Mouse (Mus musculus) MEL (cell line): ENCODE measurements around the gene Mtrr. TPM values are rescaled to one million over a fixed set of nuclear protein-coding genes. Genes with fewer than 3 reads are reported as not detected.

Source experiments
- DNase-seq: peaks from one replicate; pipeline ENCODE4 v3.0.0; 2011; ENCODE audit warnings: low read depth, low spot score
- H3K27ac ChIP-seq: 2 replicates; pipeline ENCODE4 v1.5.1; 2012; ENCODE audit warnings: low read depth, mild to moderate bottlenecking, control low read depth, low read length, moderate library complexity; ENCODE audit not compliant: control insufficient read depth
- H3K27me3 ChIP-seq, 2 experiments: fragments of 150-350 bp in 1 of 2; sonication (generic) in 1 of 2; 2 replicates each; pipeline ENCODE4 v1.6.1; 2012; ENCODE audit warnings: low read length in 2 of 2, mild to moderate bottlenecking in 2 of 2, improper control_type of control experiment in 1 of 2, moderate library complexity in 1 of 2; ENCODE audit not compliant: insufficient read depth in 2 of 2, control insufficient read depth in 1 of 2
- H3K36me3 ChIP-seq, 2 experiments: 2 replicates each; pipeline ENCODE4 v1.6.1; 2012 to 2014; ENCODE audit warnings: low read length in 2 of 2, improper control_type of control experiment in 1 of 2, inconsistent platforms in 1 of 2, mild to moderate bottlenecking in 1 of 2; ENCODE audit not compliant: insufficient read depth in 2 of 2, control insufficient read depth in 1 of 2
- H3K4me1 ChIP-seq, 2 experiments: fragments of 150-350 bp in 1 of 2; sonication (generic) in 1 of 2; 2 replicates each; pipeline ENCODE4 v1.6.1; 2012; ENCODE audit warnings: low read length in 2 of 2, improper control_type of control experiment in 1 of 2, mild to moderate bottlenecking in 1 of 2; ENCODE audit not compliant: insufficient read depth in 2 of 2, control insufficient read depth in 1 of 2
- H3K4me3 ChIP-seq, 2 experiments: fragments of 150-350 bp in 1 of 2; sonication (generic) in 1 of 2; 2 replicates each; pipeline ENCODE4 v1.5.1; 2012; ENCODE audit warnings: low read depth in 2 of 2, low read length in 2 of 2, mild to moderate bottlenecking in 2 of 2, moderate library complexity in 2 of 2, control low read depth in 1 of 2, improper control_type of control experiment in 1 of 2; ENCODE audit not compliant: control insufficient read depth in 1 of 2, insufficient read depth in 1 of 2
- H3K79me2 ChIP-seq: 2 replicates; pipeline ENCODE4 v1.6.1; 2012; ENCODE audit warnings: mild to moderate bottlenecking, low read length, moderate library complexity; ENCODE audit not compliant: control insufficient read depth, poor library complexity, insufficient read depth
- H3K9ac ChIP-seq: 2 replicates; pipeline ENCODE4 v1.6.1; 2012; ENCODE audit warnings: low read depth, mild to moderate bottlenecking, control low read depth, low read length, moderate library complexity; ENCODE audit not compliant: control insufficient read depth, poor library complexity, severe bottlenecking
- H3K9me3 ChIP-seq: fragments of 150-350 bp; sonication (generic); replicated peaks from 2 replicates; pipeline ENCODE4 v1.6.1; 2012; ENCODE audit warnings: mild to moderate bottlenecking, low read length, improper control_type of control experiment, moderate library complexity; ENCODE audit not compliant: insufficient read depth
- BHLHE40 ChIP-seq: IDR thresholded peaks from 2 replicates; pipeline ENCODE4 v1.6.1; 2012; ENCODE audit warnings: low read depth, mild to moderate bottlenecking, inconsistent platforms, low read length, improper control_type of control experiment, borderline replicate concordance
- E2F4 ChIP-seq: IDR thresholded peaks from 2 replicates; pipeline ENCODE4 v1.6.1; 2011; ENCODE audit warnings: low read depth, low read length, improper control_type of control experiment, borderline replicate concordance
- ELF1 ChIP-seq: IDR thresholded peaks from 2 replicates; pipeline ENCODE4 v1.6.1; 2014; ENCODE audit warnings: low read depth, mild to moderate bottlenecking, inconsistent platforms, low read length, improper control_type of control experiment, moderate library complexity
- EP300 ChIP-seq, 2 experiments: IDR thresholded peaks; 2 replicates each; pipeline ENCODE4 v1.6.1; 2011; ENCODE audit warnings: improper control_type of control experiment in 2 of 2, low read length in 2 of 2, low read depth in 1 of 2, mild to moderate bottlenecking in 1 of 2
- ETS1 ChIP-seq: IDR thresholded peaks from 2 replicates; pipeline ENCODE4 v1.6.1; 2012; ENCODE audit warnings: low read depth, mild to moderate bottlenecking, inconsistent platforms, low read length, improper control_type of control experiment, moderate library complexity
- GABPA ChIP-seq: IDR thresholded peaks from 2 replicates; pipeline ENCODE4 v1.6.1; 2012; ENCODE audit warnings: low read depth, mild to moderate bottlenecking, inconsistent platforms, low read length, improper control_type of control experiment, moderate library complexity
- GATA1 ChIP-seq: IDR thresholded peaks from 2 replicates; pipeline ENCODE4 v1.6.1; 2011; ENCODE audit warnings: low read depth, low read length, improper control_type of control experiment
- JUND ChIP-seq: IDR thresholded peaks from 2 replicates; pipeline ENCODE4 v1.6.1; 2011; ENCODE audit warnings: low read depth, mild to moderate bottlenecking, improper control_type of control experiment, low read length
- MAX ChIP-seq: IDR thresholded peaks from 2 replicates; pipeline ENCODE4 v1.6.1; 2011; ENCODE audit warnings: low read length, improper control_type of control experiment
- MEF2A ChIP-seq: IDR thresholded peaks from 2 replicates; pipeline ENCODE4 v1.6.1; 2014; ENCODE audit warnings: low read depth, mild to moderate bottlenecking, inconsistent platforms, low read length, improper control_type of control experiment; ENCODE audit not compliant: poor library complexity, insufficient replicate concordance, severe bottlenecking; ENCODE audit errors: extremely low read depth
- MXI1 ChIP-seq: IDR thresholded peaks from 2 replicates; pipeline ENCODE4 v1.6.1; 2011; ENCODE audit warnings: mild to moderate bottlenecking, low read depth, low read length, improper control_type of control experiment
- MYB ChIP-seq: IDR thresholded peaks from 2 replicates; pipeline ENCODE4 v1.6.1; 2011; ENCODE audit warnings: mild to moderate bottlenecking, low read depth, low read length, improper control_type of control experiment
- POLR2AphosphoS2 ChIP-seq: IDR thresholded peaks from 2 replicates; pipeline ENCODE4 v1.6.1; 2011; ENCODE audit warnings: low read length, improper control_type of control experiment
- POLR2AphosphoS5 ChIP-seq: IDR thresholded peaks from 2 replicates; pipeline ENCODE4 v1.6.1; 2012; ENCODE audit warnings: low read depth, borderline replicate concordance, mild to moderate bottlenecking, inconsistent platforms, low read length, moderate library complexity, mixed read lengths
- RAD21 ChIP-seq: IDR thresholded peaks from 2 replicates; pipeline ENCODE4 v1.6.1; 2011; ENCODE audit warnings: mild to moderate bottlenecking, low read depth, low read length, improper control_type of control experiment
- RCOR1 ChIP-seq: IDR thresholded peaks from 2 replicates; pipeline ENCODE4 v1.6.1; 2012; ENCODE audit warnings: low read depth, mild to moderate bottlenecking, inconsistent platforms, low read length, improper control_type of control experiment
- TAL1 ChIP-seq: IDR thresholded peaks from 2 replicates; pipeline ENCODE4 v1.6.1; 2012; ENCODE audit warnings: mild to moderate bottlenecking, inconsistent platforms, low read length, moderate library complexity, mixed read lengths
- TBP ChIP-seq: IDR thresholded peaks from 2 replicates; pipeline ENCODE4 v1.8.0; 2011; ENCODE audit warnings: low read depth, low read length, improper control_type of control experiment
- USF1 ChIP-seq: IDR thresholded peaks from 2 replicates; pipeline ENCODE4 v1.6.1; 2014; ENCODE audit warnings: low read depth, mild to moderate bottlenecking, inconsistent platforms, low read length, improper control_type of control experiment, moderate library complexity
- USF2 ChIP-seq, 2 experiments: IDR thresholded peaks; 2 replicates each; pipeline ENCODE4 v1.6.1; 2011 to 2012; ENCODE audit warnings: improper control_type of control experiment in 2 of 2, low read length in 2 of 2, borderline replicate concordance in 1 of 2, inconsistent platforms in 1 of 2, low read depth in 1 of 2, mild to moderate bottlenecking in 1 of 2; ENCODE audit not compliant: insufficient read depth in 1 of 2
- ZC3H11A ChIP-seq: IDR thresholded peaks from 2 replicates; pipeline ENCODE4 v1.6.1; 2012; ENCODE audit warnings: low read depth, mild to moderate bottlenecking, inconsistent platforms, low read length, improper control_type of control experiment
- ZMIZ1 ChIP-seq: IDR thresholded peaks from 2 replicates; pipeline ENCODE4 v1.6.1; 2012; ENCODE audit warnings: low read depth, mild to moderate bottlenecking, inconsistent platforms, low read length, improper control_type of control experiment, moderate library complexity
- ZNF384 ChIP-seq: IDR thresholded peaks from 2 replicates; pipeline ENCODE4 v1.6.1; 2012; ENCODE audit warnings: low read depth, mild to moderate bottlenecking, inconsistent platforms, low read length, improper control_type of control experiment
- polyA plus RNA-seq, 2 experiments: library from polyadenylated mRNA; stranded (reverse) in 1 of 2; unstranded in 1 of 2; fragments of >175 nt in 1 of 2; fragments of >200 nt in 1 of 2; gene quantifications; 2 replicates each; pipeline versions ENCODE4 v1.2.1 to v1.2.4; 2012; ENCODE audit warnings: low replicate concordance in 2 of 2, low read depth in 1 of 2; ENCODE audit not compliant: insufficient read length in 2 of 2, insufficient read depth in 1 of 2, missing spikeins in 1 of 2
- total RNA-seq: library from RNA; depleted of rRNA; stranded (reverse); fragments of 300-350 nt; gene quantifications from 2 replicates; pipeline ENCODE4 v1.2.3, GENCODE M21; 2012

Gene Mtrr
- total and polyA plus RNA-seq, 3 experiments: 18.0 to 20.8 TPM; not detected in 1

GRCm38 (mm10) chr13:68607652-68608405 lies 25.9 kb upstream of the Mtrr start:
- Histone ChIP-seq H3K9ac (no peak overlapping the region), H3K4me1 (no peaks in the 10 kb centered on the region), H3K36me3 (no peaks in the 10 kb centered on the region), H3K27ac (no peak overlapping the region), H3K79me2 (no peaks in the 10 kb centered on the region), H3K27me3 (no peaks in the 10 kb centered on the region), H3K4me3 (no peak overlapping the region), H3K9me3 (no peaks in the 10 kb centered on the region)
- DNase-seq: no peak
- TF ChIP-seq BHLHE40 (no peak), TBP (no peak), POLR2AphosphoS5 (no peak), POLR2AphosphoS2 (no peak)

DNA sequence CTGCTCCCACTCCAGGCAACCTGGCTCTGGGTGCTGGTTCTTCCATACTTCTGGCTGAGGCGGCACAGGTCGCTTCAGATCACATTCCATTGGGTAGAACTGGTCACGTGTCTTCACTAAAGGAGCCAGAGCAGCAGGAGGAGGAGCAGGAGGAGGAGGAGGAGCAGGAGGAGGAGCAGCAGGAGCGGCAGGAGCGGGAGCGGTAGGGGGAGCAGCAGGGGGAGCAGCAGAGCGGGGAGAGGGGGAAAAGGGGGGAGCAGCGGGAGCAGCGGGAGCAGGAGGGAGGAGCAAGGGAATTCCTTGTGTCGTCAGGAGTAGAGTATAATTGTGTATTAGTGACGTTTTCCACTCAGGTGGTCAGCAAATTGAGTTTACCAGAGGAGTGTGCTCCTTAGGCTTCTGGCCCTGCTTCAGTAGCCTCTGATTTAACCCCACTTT lies 23.8 kb upstream of the Mtrr start:
- Histone ChIP-seq H3K9me3 (no peaks in the 10 kb centered on the region), H3K79me2 (no peaks in the 10 kb centered on the region), H3K27me3 (no peaks in the 10 kb centered on the region), H3K9ac (no peak overlapping the region), H3K36me3 (no peaks in the 10 kb centered on the region), H3K27ac (no peak overlapping the region), H3K4me3 (no peak overlapping the region), H3K4me1 (no peaks in the 10 kb centered on the region)
- DNase-seq: no peak
- TF ChIP-seq RCOR1: no peak
- TF ChIP-seq GABPA: no peak
- no peak for TF ChIP-seq ETS1
- no peak for TF ChIP-seq MEF2A
- TF ChIP-seq ZMIZ1: no peak
- no peak for TF ChIP-seq TAL1
- TF ChIP-seq USF2 (IDR thresholded peaks at IDR 0.05; ENCODE audit: borderline replicate concordance in 1 of 2, insufficient read depth in 1 of 2, low read depth in 1 of 2, low read length in 2 of 2): no peak
- TF ChIP-seq E2F4: no peak
- no peak for TF ChIP-seq MXI1
- no peak for TF ChIP-seq USF1
- no peak for TF ChIP-seq ZC3H11A
- TF ChIP-seq GATA1: no peak
- TF ChIP-seq MYB: no peak
- no peak for TF ChIP-seq JUND
- TF ChIP-seq ELF1: no peak
- no peak for TF ChIP-seq ZNF384
- no peak for TF ChIP-seq POLR2AphosphoS2
- no peak for TF ChIP-seq MAX
- TF ChIP-seq RAD21: no peak
- TF ChIP-seq EP300 (IDR thresholded peaks at IDR 0.05; ENCODE audit: low read depth in 1 of 2, low read length in 2 of 2): no peak
